Mouse (Mus musculus): ENCODE measurements at regions not wholly inside any gene's neighbourhood (a gene's known extent, or its start where the extent isn't known, plus 50 kb on each side); places are given as distances from the start of the nearest gene placed in this dataset.

- H3K36me3 ChIP-seq (ENCODE audit: control insufficient read depth, insufficient read depth): no peaks in the 10 kb centered on the region
- no peaks in the 10 kb centered on the region for H3K79me3 ChIP-seq (ENCODE audit: low read depth)
- H3K4me3 ChIP-seq (ENCODE audit: insufficient read depth, poor library complexity, severe bottlenecking): no peak overlapping the region
- no peaks in the 10 kb centered on the region for H3K27me3 ChIP-seq (ENCODE audit: control insufficient read depth, insufficient read depth, insufficient read length)
- H3ac ChIP-seq (ENCODE audit: control insufficient read depth, insufficient read length, low read depth): no peak overlapping the region
- TF ChIP-seq CTCF (IDR thresholded peaks at IDR 0.05; ENCODE audit: control insufficient read depth, insufficient read depth, insufficient read length) (no peak), CEBPB (IDR thresholded peaks at IDR 0.05; ENCODE audit: low read depth) (no peak), MYOD1 (IDR thresholded peaks at IDR 0.05; ENCODE audit: control insufficient read depth, insufficient read length, low read depth) (no peak), MYOG (IDR thresholded peaks at IDR 0.05; ENCODE audit: control insufficient read depth, extremely low read depth, insufficient read length) (no peak), USF1 (IDR thresholded peaks at IDR 0.05; ENCODE audit: low read depth) (no peak), FOSL1 (IDR thresholded peaks at IDR 0.05; ENCODE audit: insufficient read depth, low read length, poor library complexity, severe bottlenecking) (no peak), MAX (IDR thresholded peaks at IDR 0.05) (no peak)
- no peaks in the 10 kb centered on the region for H3K79me2 ChIP-seq (ENCODE audit: control insufficient read depth, insufficient read depth)
Measured at GRCm38 (mm10) chr17:45252593-45253230, 180.8 kb downstream of the Cdc5l start.

DNA sequence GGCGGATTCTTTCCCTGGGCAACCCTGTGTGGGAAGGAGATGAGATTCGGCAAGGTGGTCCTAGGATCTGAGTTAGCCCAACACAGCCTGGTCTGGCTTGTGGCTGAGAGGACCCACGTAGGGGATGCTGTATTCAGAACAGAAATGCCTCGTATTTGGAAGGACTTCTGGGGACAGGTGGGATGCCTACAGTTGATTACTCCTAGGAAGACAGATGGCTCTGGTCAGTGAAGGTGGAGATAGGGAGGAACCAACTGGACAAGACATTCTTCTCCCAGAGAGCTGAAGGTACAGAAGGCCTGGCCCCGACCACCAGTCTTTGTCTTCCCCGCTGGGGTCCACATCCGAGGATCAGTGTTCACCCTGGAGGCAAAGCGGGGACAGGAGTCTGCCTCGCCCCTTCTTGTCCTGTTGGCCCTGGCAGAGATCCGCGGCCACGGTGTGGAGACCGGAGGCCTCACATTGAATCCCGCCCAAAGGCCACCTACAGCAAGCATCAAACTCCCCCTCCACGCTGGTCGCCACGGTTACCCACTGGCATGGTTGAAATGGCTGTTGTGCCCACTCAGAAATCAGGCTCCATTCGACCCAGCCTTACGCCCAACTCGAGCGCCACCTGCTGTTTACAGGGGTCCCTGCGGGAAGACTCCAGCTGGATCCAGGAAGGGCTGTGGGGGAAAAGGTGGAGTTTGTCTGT lies 182.4 kb downstream of the Cdc5l start:
- Histone ChIP-seq H3K4me3 (ENCODE audit: insufficient read depth, poor library complexity, severe bottlenecking) (no peak overlapping the region), H3ac (ENCODE audit: control insufficient read depth, insufficient read length, low read depth) (no peak overlapping the region), H3K79me2 (ENCODE audit: control insufficient read depth, insufficient read depth) (no peaks in the 10 kb centered on the region), H3K79me3 (ENCODE audit: low read depth) (no peaks in the 10 kb centered on the region), H3K36me3 (ENCODE audit: control insufficient read depth, insufficient read depth) (no peaks in the 10 kb centered on the region), H3K27me3 (ENCODE audit: control insufficient read depth, insufficient read depth, insufficient read length) (no peaks in the 10 kb centered on the region)
- TF ChIP-seq CTCF (IDR thresholded peaks at IDR 0.05; ENCODE audit: control insufficient read depth, insufficient read depth, insufficient read length): peak; percentile 80
- TF ChIP-seq FOSL1 (IDR thresholded peaks at IDR 0.05; ENCODE audit: insufficient read depth, low read length, poor library complexity, severe bottlenecking): no peak

- Histone ChIP-seq H3K79me3 (ENCODE audit: low read depth) (no peaks in the 10 kb centered on the region), H3K36me3 (ENCODE audit: control insufficient read depth, insufficient read depth) (no peaks in the 10 kb centered on the region), H3K27me3 (ENCODE audit: control insufficient read depth, insufficient read depth, insufficient read length) (no peaks in the 10 kb centered on the region), H3K79me2 (ENCODE audit: control insufficient read depth, insufficient read depth) (no peaks in the 10 kb centered on the region), H3ac (ENCODE audit: control insufficient read depth, insufficient read length, low read depth) (no peak overlapping the region), H3K4me3 (ENCODE audit: insufficient read depth, poor library complexity, severe bottlenecking) (no peak overlapping the region)
- TF ChIP-seq USF1 (IDR thresholded peaks at IDR 0.05; ENCODE audit: low read depth): no peak
- no peak for TF ChIP-seq CEBPB (IDR thresholded peaks at IDR 0.05; ENCODE audit: low read depth)
- no peak for TF ChIP-seq MYOG (IDR thresholded peaks at IDR 0.05; ENCODE audit: control insufficient read depth, extremely low read depth, insufficient read length)
- TF ChIP-seq FOSL1 (IDR thresholded peaks at IDR 0.05; ENCODE audit: insufficient read depth, low read length, poor library complexity, severe bottlenecking): no peak
- no peak for TF ChIP-seq CTCF (IDR thresholded peaks at IDR 0.05; ENCODE audit: control insufficient read depth, insufficient read depth, insufficient read length)
- no peak for TF ChIP-seq MAX (IDR thresholded peaks at IDR 0.05)
- no peak for TF ChIP-seq MYOD1 (IDR thresholded peaks at IDR 0.05; ENCODE audit: control insufficient read depth, insufficient read length, low read depth)
Measured at GRCm38 (mm10) chr17:45250450-45250849, 183.1 kb downstream of the Cdc5l start.

DNA sequence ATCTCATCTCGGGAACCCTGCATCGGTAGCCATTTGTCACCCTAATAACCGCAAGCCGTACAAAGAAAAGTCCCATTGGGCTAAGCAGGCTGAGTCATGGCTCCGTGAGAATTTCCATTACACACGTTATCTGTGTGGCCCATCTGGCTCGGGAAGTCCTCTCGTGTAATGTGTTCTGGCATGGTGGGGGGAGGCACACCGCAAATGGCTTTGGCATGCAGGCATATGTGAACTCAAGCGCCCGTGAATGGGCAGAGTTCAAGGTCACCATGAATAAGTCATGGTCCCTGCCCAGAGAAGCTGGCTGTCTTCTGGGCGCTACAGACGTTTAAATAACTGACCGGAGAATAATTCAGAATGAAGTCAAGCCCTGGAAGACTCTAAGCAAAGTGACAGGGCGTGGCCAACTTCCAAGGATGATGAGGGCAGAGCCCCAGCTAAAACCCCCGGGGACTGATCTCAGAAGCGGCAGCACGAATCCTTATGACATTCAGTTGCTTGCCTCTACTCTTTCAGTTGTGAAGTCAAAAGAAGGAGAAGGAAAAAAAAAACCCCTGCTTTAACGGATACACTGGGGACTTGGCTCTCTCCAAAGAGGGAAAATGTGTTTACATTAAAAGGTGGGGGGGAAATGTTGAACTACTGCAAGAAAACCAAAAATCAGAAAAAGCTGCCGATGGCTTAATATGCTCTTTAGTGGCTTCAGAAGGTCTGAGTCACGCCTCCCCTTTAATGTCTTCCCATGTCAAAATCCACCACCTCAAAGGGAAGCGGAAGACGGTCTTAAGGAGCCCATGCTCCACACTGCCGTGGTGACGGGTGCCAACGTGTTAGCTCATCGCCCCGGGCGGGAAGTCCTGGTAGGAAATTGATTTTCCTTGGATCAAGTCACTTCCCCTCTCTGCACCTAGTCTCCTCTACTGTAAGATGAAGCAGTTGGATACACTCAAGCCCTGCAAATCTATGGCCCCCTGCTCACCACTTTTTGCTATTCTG lies 186.1 kb downstream of the Cdc5l start:
- TF ChIP-seq FOSL1 (IDR thresholded peaks at IDR 0.05; ENCODE audit: insufficient read depth, low read length, poor library complexity, severe bottlenecking) (no peak), MAX (IDR thresholded peaks at IDR 0.05) (no peak), USF1 (IDR thresholded peaks at IDR 0.05; ENCODE audit: low read depth) (no peak), CTCF (IDR thresholded peaks at IDR 0.05; ENCODE audit: control insufficient read depth, insufficient read depth, insufficient read length) (no peak), MYOG (IDR thresholded peaks at IDR 0.05; ENCODE audit: control insufficient read depth, extremely low read depth, insufficient read length) (no peak), CEBPB (IDR thresholded peaks at IDR 0.05; ENCODE audit: low read depth) (no peak), MYOD1 (IDR thresholded peaks at IDR 0.05; ENCODE audit: control insufficient read depth, insufficient read length, low read depth) (no peak)
- no peaks in the 10 kb centered on the region for H3K79me3 ChIP-seq (ENCODE audit: low read depth)
- H3K36me3 ChIP-seq (ENCODE audit: control insufficient read depth, insufficient read depth): no peaks in the 10 kb centered on the region
- no peak overlapping the region for H3ac ChIP-seq (ENCODE audit: control insufficient read depth, insufficient read length, low read depth)
- H3K27me3 ChIP-seq (ENCODE audit: control insufficient read depth, insufficient read depth, insufficient read length): no peaks in the 10 kb centered on the region
- no peaks in the 10 kb centered on the region for H3K79me2 ChIP-seq (ENCODE audit: control insufficient read depth, insufficient read depth)
- H3K4me3 ChIP-seq (ENCODE audit: insufficient read depth, poor library complexity, severe bottlenecking): no peak overlapping the region

- TF ChIP-seq MYOG (IDR thresholded peaks at IDR 0.05; ENCODE audit: control insufficient read depth, extremely low read depth, insufficient read length) (no peak), MAX (IDR thresholded peaks at IDR 0.05) (no peak), CEBPB (IDR thresholded peaks at IDR 0.05; ENCODE audit: low read depth) (no peak), CTCF (IDR thresholded peaks at IDR 0.05; ENCODE audit: control insufficient read depth, insufficient read depth, insufficient read length) (no peak), MYOD1 (IDR thresholded peaks at IDR 0.05; ENCODE audit: control insufficient read depth, insufficient read length, low read depth) (no peak), USF1 (IDR thresholded peaks at IDR 0.05; ENCODE audit: low read depth) (no peak), FOSL1 (IDR thresholded peaks at IDR 0.05; ENCODE audit: insufficient read depth, low read length, poor library complexity, severe bottlenecking) (no peak)
- Histone ChIP-seq H3K36me3 (ENCODE audit: control insufficient read depth, insufficient read depth) (no peaks in the 10 kb centered on the region), H3K79me3 (ENCODE audit: low read depth) (no peaks in the 10 kb centered on the region), H3ac (ENCODE audit: control insufficient read depth, insufficient read length, low read depth) (no peak overlapping the region), H3K27me3 (ENCODE audit: control insufficient read depth, insufficient read depth, insufficient read length) (no peaks in the 10 kb centered on the region), H3K79me2 (ENCODE audit: control insufficient read depth, insufficient read depth) (no peaks in the 10 kb centered on the region), H3K4me3 (ENCODE audit: insufficient read depth, poor library complexity, severe bottlenecking) (no peak overlapping the region)
Measured at GRCm38 (mm10) chr17:45244870-45245269, 188.7 kb downstream of the Cdc5l start.
